Mouse (Mus musculus) E14TG2a.4 (cell line): Measurements from ENCODE around the gene Gm10310.
"Not testable (repeated sequence)": the region's sequence is repeated elsewhere in the genome, so short reads cannot be mapped to it uniquely, and the experiment has no call there.

Experiments used
- CTCF ChIP-seq: conservative IDR thresholded peaks from 2 replicates; pipeline ENCODE4 v1.5.1; 2014; ENCODE audit warnings: low read length
- NANOG ChIP-seq: IDR thresholded peaks from 2 replicates; pipeline ENCODE4 v1.6.1; 2014; ENCODE audit warnings: borderline replicate concordance, low read length, mixed read lengths
- POU5F1 ChIP-seq: IDR thresholded peaks from 2 replicates; pipeline ENCODE4 v1.6.1; 2014; ENCODE audit warnings: low read length, borderline replicate concordance

DNA sequence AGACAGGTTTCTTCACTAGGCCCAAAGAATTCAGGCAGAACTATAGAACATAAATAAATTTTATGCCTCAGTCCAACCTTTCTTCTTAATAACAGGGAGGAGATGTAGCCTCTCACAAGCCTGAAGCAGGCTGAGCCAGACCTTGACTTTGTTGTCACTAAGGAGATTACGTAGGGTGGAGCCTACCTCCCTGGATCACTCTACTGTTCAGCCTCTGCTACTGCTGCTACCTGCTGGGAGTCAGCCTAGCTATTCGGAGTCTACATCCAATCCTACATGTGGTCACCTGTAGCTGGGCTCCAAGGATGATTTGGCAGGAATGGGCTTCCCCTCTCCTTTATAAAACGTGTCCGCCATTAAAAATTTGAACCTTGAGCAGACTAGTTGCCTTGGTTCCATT, 20.5 kb upstream of the Gm10310 start:
- not testable (repeated sequence) for TF ChIP-seq CTCF, NANOG, POU5F1
